Mouse (Mus musculus): Measurements from ENCODE around the gene Cdc14b.

- no peak for TF ChIP-seq USF1 (IDR thresholded peaks at IDR 0.05; ENCODE audit: low read depth)
- TF ChIP-seq CEBPB (IDR thresholded peaks at IDR 0.05; ENCODE audit: insufficient read depth, poor library complexity, severe bottlenecking): no peak
- no peak for TF ChIP-seq MAX (IDR thresholded peaks at IDR 0.05; ENCODE audit: low read depth)
Observed at GRCm38 (mm10) chr13:64214891-64215290, 60.2 kb downstream of the Cdc14b start.
